Mouse (Mus musculus) right cerebral cortex, adult 18-20 months (tissue): ENCODE data around the gene Pnpla7.

Source experiments
- DNase-seq: peaks from one replicate; pipeline ENCODE4 v3.0.0; 2022; ENCODE audit warnings: mixed read lengths

The Pnpla7 gene

GRCm38 (mm10) chr2:24995332-24995731 is 19.5 kb downstream of the Pnpla7 start:
- DNase-seq, result peak; percentile 42

- DNase-seq, result no peak
Observed at GRCm38 (mm10) chr2:24996471-24996870, 20.6 kb downstream of the Pnpla7 start.

- DNase-seq, result no peak
Observed at GRCm38 (mm10) chr2:25000544-25001235, 24.9 kb downstream of the Pnpla7 start.

- no peak for DNase-seq
Observed at GRCm38 (mm10) chr2:25003946-25004786, 28.3 kb downstream of the Pnpla7 start.

- no peak for DNase-seq
Observed at GRCm38 (mm10) chr2:25006767-25007166, 30.9 kb downstream of the Pnpla7 start.

- no peak for DNase-seq
Observed at GRCm38 (mm10) chr2:25008250-25008649, 32.4 kb downstream of the Pnpla7 start.

- no peak for DNase-seq
Observed at GRCm38 (mm10) chr2:25022678-25023077, 46.8 kb downstream of the Pnpla7 start.

DNA sequence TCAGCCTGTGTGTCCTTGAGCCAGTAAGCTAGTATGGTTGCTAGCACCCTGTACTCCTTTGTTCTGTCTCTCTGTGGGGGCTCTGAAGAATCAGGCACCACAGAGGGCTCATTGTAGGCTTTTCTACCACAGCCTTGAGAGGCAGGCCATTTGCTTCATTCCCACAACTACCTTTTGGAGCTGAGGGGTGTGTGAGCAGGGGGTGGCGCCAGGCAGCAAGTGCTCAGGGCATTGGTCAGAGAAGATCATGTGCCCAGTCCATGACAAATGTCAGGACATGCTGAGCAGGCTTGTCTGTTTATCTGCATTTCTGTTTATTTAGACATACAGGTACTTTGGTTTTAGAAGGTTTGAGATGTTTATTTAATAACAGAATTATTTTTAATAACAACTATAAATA is 49.3 kb downstream of the Pnpla7 start:
- no peak for DNase-seq

- DNase-seq, result no peak
Observed at GRCm38 (mm10) chr2:25034994-25035393, 59.2 kb downstream of the Pnpla7 start.

- DNase-seq, result no peak
Observed at GRCm38 (mm10) chr2:25040089-25040488, 64.3 kb downstream of the Pnpla7 start.

- DNase-seq, result peak; percentile 69
Observed at GRCm38 (mm10) chr2:25050921-25051320, 75.1 kb downstream of the Pnpla7 start.

- no peak for DNase-seq
Observed at GRCm38 (mm10) chr2:25051450-25051849, 75.6 kb downstream of the Pnpla7 start.

- no peak for DNase-seq
Observed at GRCm38 (mm10) chr2:25053101-25053500, 77.3 kb downstream of the Pnpla7 start.

DNA sequence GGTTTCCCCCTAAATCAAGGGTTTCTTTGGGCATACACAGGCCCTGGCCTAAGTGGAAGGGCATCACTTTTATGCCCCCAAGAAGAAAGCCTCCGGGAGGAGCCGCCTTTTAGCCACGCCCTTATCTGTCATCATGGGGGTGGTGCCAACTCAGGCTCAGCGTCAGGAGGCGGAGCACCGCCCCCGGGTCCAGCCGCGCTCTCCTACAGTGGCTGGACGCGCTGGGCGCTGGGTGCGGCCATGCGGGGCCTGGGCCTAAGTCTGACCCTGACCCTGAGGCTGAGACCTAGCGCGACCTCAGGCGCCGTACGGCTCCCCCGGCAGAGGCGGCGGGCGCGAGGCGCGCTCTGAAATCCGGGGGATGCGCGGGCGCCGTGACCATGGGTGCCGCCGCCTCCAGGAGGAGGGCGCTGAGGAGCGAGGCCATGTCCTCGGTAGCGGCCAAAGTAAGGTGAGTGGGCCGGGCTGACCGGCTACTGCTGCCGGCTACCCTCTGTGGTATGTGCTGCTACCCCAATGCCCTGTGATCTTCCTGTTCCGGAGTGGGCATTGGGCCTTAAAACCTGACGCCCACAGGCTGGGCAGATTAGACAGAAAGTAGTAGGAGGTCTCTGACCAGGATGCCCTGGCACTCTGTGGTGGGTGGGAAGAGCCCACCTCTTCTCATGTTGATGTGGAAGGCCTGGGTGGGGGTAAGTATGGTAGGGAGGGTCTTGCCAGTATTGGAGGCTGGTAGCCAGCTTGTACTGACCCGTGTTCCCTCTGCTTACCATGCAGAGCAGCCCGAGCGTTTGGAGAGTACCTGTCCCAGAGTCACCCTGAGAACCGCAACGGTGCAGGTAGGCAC is 78.6 kb downstream of the Pnpla7 start, which contains the start of gene Nsmf:
Nsmf (plus strand) TSS at position 135 of the 847 bp plus-strand sequence.
- DNase-seq, result peak; percentile 92

- peak; percentile 68 for DNase-seq
Observed at GRCm38 (mm10) chr2:25055068-25055405, 79.2 kb downstream of the Pnpla7 start.

DNA sequence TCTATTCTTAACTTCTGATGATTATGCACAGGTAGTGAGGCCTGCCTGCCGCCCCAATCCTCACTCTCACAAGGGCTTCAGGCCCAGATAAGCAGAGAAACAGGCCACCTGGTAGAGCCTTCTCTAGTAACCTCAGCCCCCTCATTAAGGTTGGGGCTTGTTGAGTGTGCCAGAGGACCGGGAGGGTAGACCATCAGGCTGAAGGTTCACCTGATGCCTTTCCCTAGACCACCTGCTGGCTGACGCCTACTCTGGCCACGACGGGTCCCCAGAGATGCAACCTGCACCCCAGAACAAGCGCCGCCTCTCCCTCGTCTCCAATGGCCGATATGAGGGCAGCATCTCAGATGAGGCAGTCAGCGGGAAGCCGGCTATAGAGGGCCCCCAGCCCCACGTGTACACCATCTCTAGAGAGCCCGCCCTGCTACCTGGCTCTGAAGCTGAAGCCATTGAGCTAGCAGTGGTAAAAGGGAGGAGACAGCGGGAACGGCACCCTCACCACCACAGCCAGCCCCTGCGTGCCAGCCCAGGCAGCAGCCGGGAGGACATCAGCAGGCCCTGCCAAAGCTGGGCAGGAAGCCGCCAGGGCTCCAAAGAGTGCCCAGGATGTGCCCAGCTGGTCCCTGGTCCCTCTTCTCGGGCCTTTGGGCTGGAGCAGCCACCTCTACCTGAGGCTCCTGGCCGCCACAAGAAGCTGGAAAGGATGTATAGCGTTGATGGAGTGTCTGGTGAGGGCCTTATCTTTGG is 79.7 kb downstream of the Pnpla7 start:
- no peak for DNase-seq

- DNase-seq, result no peak
Observed at GRCm38 (mm10) chr2:25058926-25059325, 83.1 kb downstream of the Pnpla7 start.

GRCm38 (mm10) chr2:25063523-25063922 is 87.7 kb downstream of the Pnpla7 start:
- DNase-seq, result no peak

GRCm38 (mm10) chr2:25064285-25064684 is 88.5 kb downstream of the Pnpla7 start:
- DNase-seq, result no peak

DNA sequence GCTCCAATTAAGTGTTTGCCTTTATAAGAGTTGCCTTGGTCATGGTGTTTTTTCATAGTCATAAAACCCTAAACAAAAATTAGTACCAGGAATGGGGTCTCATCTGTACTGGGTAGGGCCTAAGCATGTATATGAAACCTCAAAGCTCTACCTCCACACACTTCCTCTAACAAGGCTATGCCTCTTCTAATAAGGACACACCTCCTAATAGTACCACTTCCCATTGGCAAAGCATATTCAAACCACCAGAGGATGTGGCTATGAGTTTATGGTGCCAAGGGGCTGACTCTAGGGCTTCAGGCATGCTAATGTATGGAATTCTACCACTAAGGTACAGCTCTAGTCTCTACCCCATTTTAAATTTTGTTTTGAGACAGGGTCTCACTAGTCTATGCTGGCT is 89.7 kb downstream of the Pnpla7 start:
- DNase-seq, result no peak

GRCm38 (mm10) chr2:25066552-25066951 is 90.7 kb downstream of the Pnpla7 start:
- no peak for DNase-seq

GRCm38 (mm10) chr2:25069537-25069936 is 93.7 kb downstream of the Pnpla7 start:
- DNase-seq, result no peak

GRCm38 (mm10) chr2:25072398-25072797 is 96.6 kb downstream of the Pnpla7 start:
- DNase-seq, result no peak
